Mouse (Mus musculus) liver, adult 2 months (tissue): ENCODE results near the gene Tex9.
A peak's percentile ranks its signal among the peaks of the same experiment; 100 is the strongest.

ENCODE experiments used
- CTCF ChIP-seq: fragments of 200-500 bp; IDR thresholded peaks from 2 replicates; pipeline ENCODE4 v1.5.1; 2011; ENCODE audit warnings: low read depth, low read length, control low read depth
- POLR2A ChIP-seq: fragments of 200-500 bp; IDR thresholded peaks from 2 replicates; pipeline ENCODE4 v1.6.1; 2011; ENCODE audit warnings: low read length, control low read depth; ENCODE audit not compliant: insufficient read depth; ENCODE audit errors: extremely low read depth

- TF ChIP-seq POLR2A (peak; percentile 14; the same call in 1 of the 2 replicates), CTCF (no peak)
Measured at GRCm38 (mm10) chr9:72532381-72533088, 40.5 kb upstream of the Tex9 start.
